Mouse (Mus musculus) A20 (cell line): ENCODE measurements at regions not wholly inside any gene's neighbourhood (a gene's known extent, or its start where the extent isn't known, plus 50 kb on each side); places are given as distances from the start of the nearest gene placed in this dataset.
A peak's percentile ranks its signal among the peaks of the same experiment; 100 is the strongest.

Experiments
- DNase-seq: peaks from one replicate; pipeline ENCODE4 v3.0.0-alpha.2; 2011; ENCODE audit warnings: low read depth, low spot score

GRCm38 (mm10) chr5:52092273-52092672, 98.0 kb downstream of the Dhx15 start:
- no peak for DNase-seq

- no peak for DNase-seq
Measured at GRCm38 (mm10) chr5:52088131-52088530, 102.2 kb downstream of the Dhx15 start.

GRCm38 (mm10) chr5:52086766-52087429, 103.4 kb downstream of the Dhx15 start:
- DNase-seq = no peak

DNA sequence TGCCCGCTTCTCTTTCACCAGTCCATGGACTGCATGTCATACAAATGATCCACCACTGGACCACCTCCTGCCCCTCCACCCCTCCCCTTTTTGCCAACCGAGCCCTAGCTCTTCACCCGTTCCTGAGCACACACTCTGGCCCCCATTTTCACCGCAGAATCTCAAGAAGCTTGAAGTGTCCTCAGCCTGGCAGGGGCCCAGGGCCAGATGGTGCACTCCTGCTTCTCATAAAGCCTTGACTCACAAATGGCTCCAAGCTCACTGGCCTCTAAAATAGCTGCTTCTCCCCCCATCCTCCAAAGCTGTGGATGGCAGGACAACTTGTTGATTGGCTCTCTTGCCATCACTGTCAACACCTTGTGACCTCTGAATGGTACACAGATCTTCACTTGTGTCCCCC, 110.0 kb downstream of the Dhx15 start:
- DNase-seq = no peak

DNA sequence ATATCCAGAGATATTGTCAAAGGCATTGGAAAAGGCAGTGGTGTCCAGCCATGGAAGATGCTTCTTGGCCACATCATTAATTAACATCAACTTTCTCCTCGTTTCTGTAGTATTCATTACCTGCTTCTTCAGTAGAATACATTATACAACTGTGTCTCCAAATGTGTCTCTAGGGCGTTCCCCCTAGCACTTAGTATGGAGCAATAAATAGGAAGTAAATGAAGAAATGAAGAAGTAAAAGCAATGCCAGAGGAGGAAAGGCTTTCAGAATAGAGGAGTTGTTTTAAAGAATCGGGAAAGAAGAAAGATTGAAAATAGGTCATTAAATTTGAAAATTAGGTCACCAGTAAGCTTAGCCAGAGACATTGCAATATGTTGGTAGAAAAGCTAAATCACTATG, 112.6 kb downstream of the Dhx15 start:
- DNase-seq = no peak

DNA sequence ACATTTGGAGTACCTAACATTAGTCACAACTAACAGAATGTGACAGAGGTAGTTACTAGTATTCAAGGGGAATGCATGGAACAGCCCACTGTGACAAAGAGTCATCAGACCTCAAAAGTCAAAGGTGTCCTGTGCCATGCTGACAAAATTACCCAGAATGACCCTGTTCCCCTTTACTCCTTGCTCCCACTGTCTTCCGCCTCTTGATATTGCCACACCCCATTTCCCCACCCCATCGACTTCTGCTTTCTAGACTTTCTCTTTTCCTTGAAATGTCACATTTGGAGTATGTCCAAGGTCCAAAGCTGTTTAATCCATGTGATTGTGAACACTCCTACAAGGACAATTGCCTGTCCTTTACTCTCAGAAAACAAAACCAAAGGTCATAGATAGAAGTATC, 115.2 kb downstream of the Dhx15 start:
- no peak for DNase-seq

GRCm38 (mm10) chr5:52064804-52065451, 125.4 kb downstream of the Dhx15 start:
- DNase-seq = peak; percentile 19

- DNase-seq = no peak
Measured at GRCm38 (mm10) chr5:52062214-52062613, 128.1 kb downstream of the Dhx15 start.

GRCm38 (mm10) chr5:52061226-52061625, 129.1 kb downstream of the Dhx15 start:
- DNase-seq = no peak

DNA sequence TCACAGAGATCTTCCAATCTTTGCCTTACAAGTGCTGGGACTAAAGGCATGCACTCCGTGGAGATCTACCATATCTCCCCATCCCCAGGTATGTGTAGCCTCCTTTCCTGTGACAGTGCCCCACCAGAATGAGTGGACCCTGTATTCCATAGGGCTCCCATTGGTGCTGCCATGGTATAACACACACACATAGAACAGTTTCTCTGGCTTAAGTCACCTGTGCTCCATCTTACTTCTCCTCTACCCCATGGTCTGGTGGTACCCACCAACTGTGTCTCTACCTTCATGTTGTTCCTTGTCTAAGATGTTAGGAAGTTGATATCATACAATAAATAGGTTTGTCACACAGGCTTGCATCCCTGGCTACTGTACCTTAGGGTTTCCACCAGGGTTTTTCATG, 133.1 kb downstream of the Dhx15 start:
- DNase-seq = no peak

DNA sequence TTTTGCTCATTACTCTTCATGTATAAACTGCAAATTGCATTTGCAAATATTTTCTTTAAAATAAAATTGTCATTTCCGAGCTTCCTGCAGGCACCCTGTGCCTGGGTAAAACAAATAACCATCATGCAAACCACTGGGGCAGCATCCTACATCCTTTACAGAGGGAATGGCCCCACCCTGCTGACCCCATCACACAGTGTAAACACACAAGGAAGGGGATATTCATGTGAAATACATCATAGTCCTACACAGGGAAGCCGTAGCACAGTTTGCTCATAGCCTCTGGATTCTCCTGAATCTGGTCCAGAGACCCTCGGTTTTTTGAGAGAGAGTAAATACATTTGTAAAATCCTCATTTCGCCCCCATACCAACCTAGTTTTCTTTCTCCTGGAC, 138.2 kb downstream of the Dhx15 start:
- no peak for DNase-seq

GRCm38 (mm10) chr5:52051383-52052071, 138.8 kb downstream of the Dhx15 start:
- no peak for DNase-seq

- no peak for DNase-seq
Measured at GRCm38 (mm10) chr5:52048790-52049189, 141.5 kb downstream of the Dhx15 start.

DNA sequence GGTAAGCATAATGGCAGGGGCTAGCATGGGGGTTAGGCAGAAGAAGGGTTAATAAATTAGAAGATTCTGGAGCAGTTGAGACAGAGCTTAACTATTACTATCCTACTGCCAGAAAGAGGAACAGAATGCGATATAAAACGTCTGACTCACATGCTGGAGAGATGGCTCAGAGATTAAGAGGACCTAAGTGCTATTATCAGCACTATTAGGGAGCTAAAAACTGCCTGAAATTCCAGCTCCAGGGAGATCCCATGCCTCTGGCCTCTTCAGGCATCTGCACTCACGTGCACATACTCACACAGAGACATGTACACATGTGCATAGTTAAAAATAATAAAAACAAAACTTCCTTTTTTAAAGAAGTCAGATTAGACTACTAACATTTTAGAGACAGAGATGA, 143.6 kb downstream of the Dhx15 start:
- no peak for DNase-seq

DNA sequence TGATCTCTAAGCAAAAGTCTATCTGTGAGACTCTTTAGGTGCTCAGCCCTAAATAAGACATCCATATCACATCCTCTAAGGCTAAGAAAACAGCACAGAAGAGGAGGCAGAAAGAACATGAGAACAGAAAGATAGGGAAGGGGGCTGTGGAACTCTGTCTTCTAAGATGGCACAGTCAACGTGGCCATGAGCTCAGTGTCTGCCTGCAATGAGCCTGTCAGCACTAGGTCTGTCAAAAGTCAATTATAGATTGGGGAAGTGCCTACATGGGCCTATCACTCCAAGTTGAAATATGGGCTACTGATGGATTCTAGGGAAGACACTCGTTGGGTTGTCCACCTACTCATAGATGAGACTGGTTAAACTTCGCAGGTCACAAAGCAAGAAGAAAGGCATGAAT, 146.2 kb downstream of the Dhx15 start:
- DNase-seq = no peak

DNA sequence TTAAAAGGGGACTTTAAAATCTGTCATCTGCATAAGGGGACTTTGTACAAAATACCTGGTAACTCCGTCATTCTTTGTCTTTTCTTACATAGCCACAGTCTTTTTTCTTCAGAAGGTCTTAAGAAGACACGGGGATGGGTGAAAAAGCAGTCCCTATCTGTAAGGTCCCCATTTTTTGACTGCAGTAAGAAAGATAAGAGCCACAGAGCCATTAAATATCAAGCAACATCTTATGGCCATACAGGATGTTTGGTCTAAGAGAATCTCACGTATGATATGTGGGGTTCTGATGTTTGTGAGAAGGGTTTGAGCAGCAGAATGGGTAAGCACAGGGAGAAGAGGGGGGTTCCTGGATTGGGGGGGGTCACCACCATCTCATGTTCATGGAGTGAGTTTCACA, 148.9 kb downstream of the Dhx15 start:
- no peak for DNase-seq

DNA sequence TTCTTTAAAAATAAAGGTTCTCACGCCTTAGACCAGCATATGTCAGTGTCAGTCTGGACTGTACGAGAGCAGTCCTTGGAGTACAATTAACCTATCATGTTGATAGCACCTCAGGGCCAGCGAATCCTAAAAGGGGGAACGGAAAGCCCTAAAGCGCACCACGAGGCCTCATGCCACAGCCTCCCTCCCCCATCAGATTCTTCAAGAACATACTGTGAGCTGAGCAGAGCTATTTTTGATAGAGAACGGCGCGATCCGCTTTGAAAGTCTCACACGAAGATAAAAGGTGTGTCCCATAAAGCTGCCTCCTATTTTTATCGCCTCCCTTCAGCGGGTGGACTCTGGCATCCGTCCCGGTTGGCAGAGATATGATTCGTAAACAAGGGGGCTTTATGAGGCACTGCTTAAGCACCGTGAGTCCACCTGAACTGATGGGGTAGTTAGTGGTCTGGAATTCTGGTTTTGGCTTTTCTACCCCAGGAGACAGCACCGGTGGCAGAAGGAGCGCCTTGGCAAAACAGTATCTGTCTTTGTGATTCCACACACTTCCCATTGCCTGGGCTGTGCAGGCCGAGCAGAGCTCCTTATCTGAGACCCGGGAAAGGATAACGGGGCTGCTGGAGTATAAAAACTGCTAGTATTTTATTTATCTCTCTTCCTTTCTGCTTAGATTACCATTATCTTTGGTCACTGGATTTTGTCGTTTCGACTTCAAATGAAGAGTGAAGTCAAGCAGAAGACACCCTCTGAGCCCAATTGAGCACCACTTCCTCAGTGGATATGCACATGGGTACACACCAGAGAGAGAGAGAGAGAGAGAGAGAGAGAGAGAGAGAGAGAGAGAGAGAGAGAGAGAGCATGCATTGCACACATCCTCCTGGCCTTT, 149.6 kb downstream of the Dhx15 start:
- no peak for DNase-seq

DNA sequence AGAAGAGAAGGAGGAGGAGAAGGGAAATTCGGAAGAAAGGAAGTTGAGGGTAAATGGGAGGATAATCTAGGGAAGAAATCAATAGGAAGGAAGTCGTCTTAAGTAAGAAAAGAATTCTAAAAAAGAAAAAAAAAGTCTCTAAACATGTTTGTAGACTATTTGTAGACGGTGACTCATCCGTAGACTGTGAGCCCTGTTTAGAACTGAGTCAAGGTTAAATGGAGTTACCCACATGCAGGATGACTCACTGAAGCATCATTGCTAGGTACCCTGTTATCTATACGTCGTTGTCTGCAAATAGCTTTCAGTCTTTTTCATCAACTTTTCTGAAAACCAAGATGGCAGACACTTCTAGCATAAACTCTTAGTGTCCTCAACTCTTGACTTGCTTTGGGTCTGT, 155.0 kb downstream of the Dhx15 start:
- no peak for DNase-seq

GRCm38 (mm10) chr5:52027478-52027877, 162.8 kb downstream of the Dhx15 start:
- DNase-seq = no peak

- DNase-seq = no peak
Measured at GRCm38 (mm10) chr5:52026148-52026547, 164.2 kb downstream of the Dhx15 start.

DNA sequence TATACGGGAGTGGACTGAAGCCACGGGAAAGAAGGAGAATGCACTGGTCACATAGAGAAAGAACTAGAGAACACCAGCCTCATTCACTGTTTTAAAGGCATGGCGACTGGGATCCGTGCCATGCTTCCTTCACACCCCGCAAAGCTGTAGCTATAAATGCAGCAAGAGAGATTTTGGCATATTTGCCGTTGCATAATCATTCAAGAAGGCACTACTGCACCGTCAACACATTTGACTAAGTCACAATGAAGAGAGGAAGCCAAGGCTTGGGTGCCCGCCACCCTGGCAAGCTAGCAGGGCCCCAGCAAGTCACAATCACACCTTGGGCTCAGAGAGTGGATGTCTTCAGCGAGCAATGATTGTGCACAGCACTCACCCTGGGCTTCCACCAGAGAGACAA, 167.1 kb downstream of the Dhx15 start:
- DNase-seq = no peak

DNA sequence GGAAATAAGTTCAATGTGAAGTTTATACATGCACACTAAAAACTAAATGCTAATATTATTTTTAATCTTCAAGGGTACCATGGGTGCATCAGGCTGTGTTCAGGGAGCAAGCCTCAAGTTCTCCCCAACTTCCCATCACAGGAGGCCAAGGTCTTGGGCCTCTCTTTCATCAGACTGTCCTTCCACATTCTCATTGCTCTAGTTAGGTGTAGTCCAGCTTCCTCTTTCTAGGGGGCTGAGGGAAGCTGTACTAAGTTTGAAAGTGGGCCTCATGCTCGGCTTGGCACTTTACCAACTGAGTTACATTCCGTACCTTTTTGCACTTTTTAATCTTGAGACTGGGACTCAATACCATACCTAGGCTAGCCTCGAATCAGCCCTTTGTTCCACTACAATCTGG, 173.3 kb downstream of the Dhx15 start:
- no peak for DNase-seq
